Mouse (Mus musculus) heart, embryonic 16.5 days (tissue): ENCODE data around the gene Tcf12. TPM values are rescaled to one million over a fixed set of nuclear protein-coding genes. Genes with fewer than 3 reads are reported as not detected.

Experiments
- ATAC-seq: fragments of 200-750 bp; cut with Nextera tagmentation; replicated peaks from 2 replicates; pipeline ENCODE4 v1.8.0; 2017; ENCODE audit warnings: moderate number of reproducible peaks; ENCODE audit not compliant: insufficient read depth, low FRiP score; ENCODE audit errors: extremely low read depth
- H3K27ac ChIP-seq: fragments of 300-500 bp; sonication (generic); 2 replicates; pipeline ENCODE4 v1.5.1; 2014; ENCODE audit warnings: mild to moderate bottlenecking, low read length, control low read depth, moderate library complexity
- H3K27me3 ChIP-seq: fragments of 300-500 bp; sonication (generic); 2 replicates; pipeline ENCODE4 v1.6.1; 2014; ENCODE audit warnings: low read length, mixed read lengths; ENCODE audit not compliant: control insufficient read depth, insufficient read depth
- H3K36me3 ChIP-seq: fragments of 300-500 bp; sonication (generic); 2 replicates; pipeline ENCODE4 v1.6.1; 2014; ENCODE audit not compliant: control insufficient read depth, insufficient read depth
- H3K4me1 ChIP-seq: fragments of 300-500 bp; sonication (generic); 2 replicates; pipeline ENCODE4 v1.6.1; 2014; ENCODE audit warnings: low read length, mixed read lengths; ENCODE audit not compliant: control insufficient read depth, insufficient read depth
- H3K4me2 ChIP-seq: fragments of 300-500 bp; sonication (generic); 2 replicates; pipeline ENCODE4 v1.6.1; 2014; ENCODE audit warnings: low read depth, mild to moderate bottlenecking, control low read depth, low read length
- H3K4me3 ChIP-seq: fragments of 300-500 bp; sonication (generic); 2 replicates; pipeline ENCODE4 v1.5.1; 2014; ENCODE audit warnings: mild to moderate bottlenecking, control low read depth, low read length
- H3K9ac ChIP-seq: fragments of 300-500 bp; sonication (generic); 2 replicates; pipeline ENCODE4 v1.6.1; 2014; ENCODE audit warnings: low read length, control low read depth
- H3K9me3 ChIP-seq: fragments of 300-500 bp; sonication (generic); replicated peaks from 2 replicates; pipeline ENCODE4 v1.6.1; 2016; ENCODE audit warnings: low read length; ENCODE audit not compliant: control insufficient read depth
- WGBS: fragments of 180-500 bp; shearing (Covaris S2); extraction: QIAGEN DNeasy Blood & Tissue Kit; methylation state at CpG from one replicate; pipeline ENCODE4 v1.1.7; 2014; 5-methylcytosine and 5-hydroxymethylcytosine counted together
- polyA plus RNA-seq: library from polyadenylated mRNA; unstranded; fragments of >200 nt; fragmentation: Nextera tagmentation; extraction: Ambion mirVana; gene quantifications from 2 replicates; pipeline ENCODE4 v1.2.1, GENCODE M21; 2015

Tcf12 gene
- polyA plus RNA-seq, 1 experiment from 2014 or later, result 32.3 TPM

GRCm38 (mm10) chr9:72097083-72097482, 14.6 kb downstream of the Tcf12 start:
- Histone ChIP-seq H3K4me3 (no peak overlapping the region), H3K9me3 (no peaks in the 10 kb centered on the region), H3K9ac (no peak overlapping the region), H3K36me3 (peaks cover 8% of the 10 kb centered on the region; the same call in 1 of the 2 replicates), H3K27me3 (no peaks in the 10 kb centered on the region), H3K4me1 (peaks cover 10% of the 10 kb centered on the region), H3K27ac (0 out of 2 replicates have a peak overlapping the region, but pooled peaks have one; percentile 8), H3K4me2 (no peak overlapping the region)
- ATAC-seq, result no peak
- 82% methylated on average over 2 of the region's 2 CpGs for WGBS

DNA sequence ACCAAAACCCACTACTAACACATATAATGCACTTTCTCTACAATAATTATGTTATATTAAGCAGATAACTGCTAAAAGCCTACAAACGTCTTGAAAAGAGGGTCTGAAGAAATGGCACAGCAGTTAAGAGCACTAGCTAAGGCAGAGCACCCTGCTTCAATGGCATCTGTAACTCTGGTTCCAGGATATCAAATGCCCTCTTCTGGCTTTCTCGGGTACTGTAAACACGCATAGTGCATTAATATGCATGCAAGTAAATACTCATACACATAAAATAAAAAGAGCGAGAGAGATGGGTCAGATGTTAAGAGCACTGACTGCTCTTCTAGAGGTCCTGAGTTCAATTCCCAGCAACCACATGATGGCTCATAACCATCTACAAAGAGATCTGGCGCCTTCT, 17.0 kb downstream of the Tcf12 start:
- Histone ChIP-seq H3K27ac (no peak overlapping the region), H3K4me1 (peaks cover 2% of the 10 kb centered on the region; the same call in 1 of the 2 replicates), H3K36me3 (no peaks in the 10 kb centered on the region), H3K9ac (no peak overlapping the region), H3K9me3 (no peaks in the 10 kb centered on the region), H3K27me3 (no peaks in the 10 kb centered on the region), H3K4me3 (no peak overlapping the region), H3K4me2 (no peak overlapping the region)
- no peak for ATAC-seq
- WGBS, result 87% methylated on average over 5 of the region's 5 CpGs

- Histone ChIP-seq H3K4me2 (no peak overlapping the region), H3K27me3 (no peaks in the 10 kb centered on the region), H3K9ac (no peak overlapping the region), H3K9me3 (no peaks in the 10 kb centered on the region), H3K4me3 (no peak overlapping the region), H3K27ac (no peak overlapping the region), H3K4me1 (peaks cover 2% of the 10 kb centered on the region; the same call in 1 of the 2 replicates), H3K36me3 (no peaks in the 10 kb centered on the region)
- WGBS, result 74% methylated on average over 1 of the region's 1 CpGs
- ATAC-seq, result no peak
These were observed 19.5 kb downstream of the Tcf12 start for GRCm38 (mm10) chr9:72092191-72092590.

- no peaks in the 10 kb centered on the region for H3K9me3 ChIP-seq
- no peak overlapping the region for H3K4me3 ChIP-seq
- WGBS, result 74% methylated on average over 3 of the region's 3 CpGs
- H3K27ac ChIP-seq, result no peak overlapping the region
- ATAC-seq, result no peak
- H3K4me2 ChIP-seq, result no peak overlapping the region
- no peak overlapping the region for H3K9ac ChIP-seq
- H3K27me3 ChIP-seq, result no peaks in the 10 kb centered on the region
- H3K4me1 ChIP-seq, result peaks cover 8% of the 10 kb centered on the region; the same call in 1 of the 2 replicates
- no peaks in the 10 kb centered on the region for H3K36me3 ChIP-seq
These were observed 22.6 kb downstream of the Tcf12 start for GRCm38 (mm10) chr9:72088893-72089611.

GRCm38 (mm10) chr9:72085017-72085416, 26.7 kb downstream of the Tcf12 start:
- Histone ChIP-seq H3K36me3 (no peaks in the 10 kb centered on the region), H3K9me3 (no peaks in the 10 kb centered on the region), H3K27ac (0 out of 2 replicates have a peak overlapping the region, but pooled peaks have one; percentile 4), H3K4me2 (no peak overlapping the region), H3K4me1 (peaks cover 11% of the 10 kb centered on the region; the same call in 1 of the 2 replicates), H3K4me3 (no peak overlapping the region), H3K9ac (no peak overlapping the region), H3K27me3 (no peaks in the 10 kb centered on the region)
- no peak for ATAC-seq
- 54% methylated on average over 3 of the region's 3 CpGs for WGBS

DNA sequence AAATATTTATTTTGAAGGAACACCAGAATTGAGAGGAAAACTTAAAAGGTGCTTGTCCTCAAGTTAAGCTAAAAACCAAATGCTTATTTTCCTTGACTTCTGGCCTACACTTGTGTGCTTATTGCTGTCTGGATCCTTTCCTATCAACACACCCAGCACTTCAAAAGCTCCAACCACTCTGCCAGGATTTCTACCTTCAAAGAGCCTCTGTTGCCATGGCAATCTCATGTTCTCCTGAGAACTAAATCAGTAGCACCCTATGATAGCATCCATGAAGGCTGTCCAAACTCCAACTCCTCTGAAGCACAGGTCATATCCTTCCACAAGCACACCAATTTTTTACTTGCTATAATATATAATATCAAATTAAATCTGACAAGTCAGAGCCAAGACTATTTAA, 27.5 kb downstream of the Tcf12 start:
- H3K9me3 ChIP-seq, result no peaks in the 10 kb centered on the region
- no peak overlapping the region for H3K9ac ChIP-seq
- H3K4me3 ChIP-seq, result no peak overlapping the region
- H3K27ac ChIP-seq, result no peak overlapping the region
- ATAC-seq, result peak; percentile 49; the same call in 1 of the 2 replicates
- no peaks in the 10 kb centered on the region for H3K36me3 ChIP-seq
- peaks cover 11% of the 10 kb centered on the region; the same call in 1 of the 2 replicates for H3K4me1 ChIP-seq
- H3K4me2 ChIP-seq, result no peak overlapping the region
- H3K27me3 ChIP-seq, result no peaks in the 10 kb centered on the region

- Histone ChIP-seq H3K4me3 (no peak overlapping the region), H3K4me2 (no peak overlapping the region), H3K27me3 (no peaks in the 10 kb centered on the region), H3K36me3 (no peaks in the 10 kb centered on the region), H3K9ac (no peak overlapping the region), H3K9me3 (no peaks in the 10 kb centered on the region), H3K27ac (no peak overlapping the region), H3K4me1 (peaks cover 9% of the 10 kb centered on the region)
- no peak for ATAC-seq
These were observed 35.5 kb downstream of the Tcf12 start for GRCm38 (mm10) chr9:72076158-72076557.

DNA sequence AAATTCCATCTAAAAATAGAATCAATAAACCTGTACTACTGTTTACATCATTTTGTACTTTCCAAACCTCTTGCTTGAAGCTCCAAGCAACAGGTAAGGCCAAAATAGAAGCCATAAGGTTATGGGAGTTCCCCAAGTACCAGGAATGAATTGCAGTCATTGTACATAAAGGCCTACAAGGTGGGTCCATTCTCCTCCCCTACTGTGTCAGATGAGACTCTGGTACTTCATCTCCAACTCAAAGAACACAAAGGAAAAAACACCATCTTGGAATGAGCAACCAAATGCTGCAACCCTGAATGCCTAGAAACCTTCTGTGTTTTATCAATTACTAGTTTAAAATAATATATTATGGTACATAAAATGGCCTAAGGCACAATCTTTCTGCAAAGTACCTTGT, 45.5 kb downstream of the Tcf12 start:
- peaks cover 3% of the 10 kb centered on the region; the same call in 1 of the 2 replicates for H3K36me3 ChIP-seq
- H3K4me1 ChIP-seq, result peaks cover 3% of the 10 kb centered on the region; the same call in 1 of the 2 replicates
- no peak overlapping the region for H3K9ac ChIP-seq
- no peak for ATAC-seq
- no peaks in the 10 kb centered on the region for H3K9me3 ChIP-seq
- H3K27ac ChIP-seq, result no peak overlapping the region
- no peak overlapping the region for H3K4me3 ChIP-seq
- H3K4me2 ChIP-seq, result no peak overlapping the region
- no peaks in the 10 kb centered on the region for H3K27me3 ChIP-seq

GRCm38 (mm10) chr9:72053144-72053543, 58.5 kb downstream of the Tcf12 start:
- H3K4me2 ChIP-seq, result no peak overlapping the region
- H3K27me3 ChIP-seq, result no peaks in the 10 kb centered on the region
- H3K9ac ChIP-seq, result no peak overlapping the region
- no peak for ATAC-seq
- H3K4me3 ChIP-seq, result no peak overlapping the region
- no peak overlapping the region for H3K27ac ChIP-seq
- 0 out of 2 replicates have a peak, but pooled peaks cover 2% of the 10 kb centered on the region for H3K4me1 ChIP-seq
- 83% methylated on average over 3 of the region's 3 CpGs for WGBS
- no peaks in the 10 kb centered on the region for H3K9me3 ChIP-seq
- H3K36me3 ChIP-seq, result no peaks in the 10 kb centered on the region
